Mouse (Mus musculus): Measurements from ENCODE around the gene Slc9a3r1.

GRCm38 (mm10) chr11:115178766-115179165 is 15.6 kb downstream of the Slc9a3r1 start:
- TF ChIP-seq EP300 (IDR thresholded peaks at IDR 0.05; ENCODE audit: low read depth): no peak
- TF ChIP-seq CTCF (IDR thresholded peaks at IDR 0.05; ENCODE audit: low read depth): no peak

Measured in liver, embryonic 14.5 days (tissue).